Comparison of ENCODE assay signal across 8 mouse cellular contexts in the genomic region with DNA sequence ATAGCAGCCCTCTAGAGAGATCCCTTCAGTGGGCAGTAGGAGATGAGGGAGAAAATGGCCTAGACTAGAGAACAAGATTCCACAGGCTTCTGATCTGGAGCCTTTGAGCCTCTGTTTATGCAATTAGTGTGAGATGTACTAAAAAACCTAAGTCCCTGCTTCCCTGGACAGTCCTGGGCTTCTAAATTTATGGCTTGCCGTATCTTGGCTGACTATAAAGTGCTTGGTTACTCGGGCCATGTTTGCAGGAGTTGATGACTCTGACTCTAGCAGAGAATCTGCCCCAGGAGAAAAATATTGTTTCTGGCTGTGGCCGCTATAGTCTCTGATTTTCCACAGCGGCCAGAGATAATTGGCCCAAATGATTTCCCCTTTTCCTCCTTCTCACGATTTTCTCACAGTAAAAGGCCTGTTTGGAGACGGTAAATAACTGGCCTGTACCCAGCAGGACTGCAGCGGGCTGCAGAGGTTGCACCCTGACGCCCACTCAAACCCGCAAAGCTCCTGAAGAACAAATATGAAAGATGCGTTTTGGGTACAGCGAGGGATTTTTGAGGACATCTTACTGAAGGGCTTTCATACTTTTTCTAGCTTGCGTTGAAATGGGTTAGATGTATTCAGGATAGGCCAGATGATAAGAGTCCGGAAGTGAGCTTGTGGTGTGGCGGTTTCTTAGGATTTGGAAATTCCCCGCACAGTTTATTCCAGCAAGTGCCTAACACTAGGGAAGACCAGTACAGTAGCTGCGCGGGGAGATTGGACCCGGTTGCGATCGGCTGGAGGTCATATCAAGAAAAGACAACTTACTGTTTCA. TPM values are rescaled to one million over a fixed set of nuclear protein-coding genes. Genes with fewer than 3 reads are reported as not detected.
A peak's percentile ranks its signal among the peaks of the same experiment; 100 is the strongest.
DNase-seq lines count a peak whose midpoint lies in the region; ATAC-seq and TF ChIP-seq lines count a peak whose summit lies in the region.

No protein-coding gene starts in this region.

- WGBS in heart, adult 2 months, result 37% methylated on average over 20 of the region's 20 CpGs
- WGBS in heart, embryonic 15.5 days, result 51% methylated on average over 20 of the region's 20 CpGs
- 47% methylated on average over 20 of the region's 20 CpGs for WGBS in liver, embryonic 16.5 days (ENCODE audit: insufficient replicate concordance)

- no peaks in the 10 kb centered on the region for H3K4me1 ChIP-seq in heart, adult 2 months (ENCODE audit: control insufficient read depth, insufficient read depth, low read length)
- H3K4me1 ChIP-seq in MEL (ENCODE audit: control insufficient read depth in 1 of 2, insufficient read depth in 2 of 2, low read length in 2 of 2), result peaks cover 0 to 7% of the 10 kb centered on the region in 2 experiments; a peak in 2 of 4 replicates
- H3K4me1 ChIP-seq in heart, embryonic 15.5 days (replicated peaks), result 0 out of 2 replicates have a peak, but pooled peaks cover 5% of the 10 kb centered on the region
- no peaks in the 10 kb centered on the region for H3K4me1 ChIP-seq in liver, embryonic 16.5 days (ENCODE audit: control insufficient read depth, low read depth, low read length)

- H3K27me3 ChIP-seq in heart, adult 2 months (ENCODE audit: control insufficient read depth, insufficient read depth, low read length), result no peaks in the 10 kb centered on the region
- peaks cover 3 to 4% of the 10 kb centered on the region in 2 experiments for H3K27me3 ChIP-seq in MEL (ENCODE audit: control insufficient read depth in 1 of 2, insufficient read depth in 2 of 2, low read length in 2 of 2)
- no peaks in the 10 kb centered on the region for H3K27me3 ChIP-seq in heart, embryonic 15.5 days
- H3K27me3 ChIP-seq in liver, embryonic 16.5 days (ENCODE audit: control insufficient read depth, insufficient read depth, low read depth, low read length), result no peaks in the 10 kb centered on the region

- peak; percentile 68; the same call in 1 of the 2 replicates for ATAC-seq in heart, embryonic 15.5 days (replicated peaks; ENCODE audit: insufficient number of reproducible peaks, insufficient read depth, low FRiP score, low read depth)
- no peak for ATAC-seq in liver, embryonic 16.5 days (ENCODE audit: low read depth)

- TF ChIP-seq POLR2A in heart, adult 2 months (IDR thresholded peaks at IDR 0.05; ENCODE audit: insufficient read depth, low read depth, low read length), result no peak
- no peak for TF ChIP-seq POLR2A in MEL (IDR thresholded peaks at IDR 0.05; ENCODE audit: control insufficient read depth in 1 of 2, insufficient read depth in 1 of 2, low read depth in 1 of 2, low read length in 2 of 2, poor library complexity in 1 of 2)

- H3K36me3 ChIP-seq in heart, adult 2 months (ENCODE audit: control insufficient read depth, insufficient read depth, low read length), result no peaks in the 10 kb centered on the region
- peaks cover 0 to 4% of the 10 kb centered on the region in 2 experiments; a peak in 2 of 4 replicates for H3K36me3 ChIP-seq in MEL (ENCODE audit: control insufficient read depth in 1 of 2, insufficient read depth in 2 of 2, low read length in 2 of 2)
- no peaks in the 10 kb centered on the region for H3K36me3 ChIP-seq in heart, embryonic 15.5 days
- no peaks in the 10 kb centered on the region for H3K36me3 ChIP-seq in liver, embryonic 16.5 days (ENCODE audit: control insufficient read depth, insufficient read depth)

- intact Hi-C loops in heart, adult 2 months (cut with DNase I), result loop anchor here (1.0 to 5.0 kb wide), 5 partner anchors 37 to 180 kb away; no protein-coding TSS in a partner anchor
- intact Hi-C loops in heart, postnatal 14 days (cut with DNase I), result loop anchor here (1.0 to 10.0 kb wide), 6 partner anchors 62 to 625 kb away; no protein-coding TSS in a partner anchor

- no peak overlapping the region for H3K27ac ChIP-seq in heart, adult 2 months
- no peak overlapping the region for H3K27ac ChIP-seq in MEL (ENCODE audit: control insufficient read depth, low read depth, low read length)
- H3K27ac ChIP-seq in heart, embryonic 15.5 days, result peak overlapping the region; percentile 35
- no peak overlapping the region for H3K27ac ChIP-seq in liver, embryonic 16.5 days (ENCODE audit: low read length)

- TF ChIP-seq RAD21 in MEL (IDR thresholded peaks at IDR 0.05; ENCODE audit: low read depth, low read length), result no peak

- H3K9me3 ChIP-seq in MEL (replicated peaks; ENCODE audit: insufficient read depth, low read length), result no peaks in the 10 kb centered on the region
- no peaks in the 10 kb centered on the region for H3K9me3 ChIP-seq in heart, embryonic 15.5 days (replicated peaks)
- H3K9me3 ChIP-seq in liver, embryonic 16.5 days (replicated peaks; ENCODE audit: control insufficient read depth, low read length), result no peaks in the 10 kb centered on the region

- H3K4me2 ChIP-seq in heart, embryonic 15.5 days, result peak overlapping the region; percentile 62
- peak overlapping the region; percentile 39; the same call in 1 of the 2 replicates for H3K4me2 ChIP-seq in liver, embryonic 16.5 days (ENCODE audit: low read depth, low read length)

- peak in 1 of 2 experiments; percentile 23 for DNase-seq in heart, adult 2 months
- DNase-seq in heart, postnatal 14 days, result no peak
- peak; percentile 8 for DNase-seq in MEL (ENCODE audit: low read depth, low spot score)
- no peak for DNase-seq in urinary bladder, postnatal 25 days (ENCODE audit: low spot score)
- DNase-seq in cerebellum, postnatal 14 days, result no peak
- no peak for DNase-seq in embryo, embryonic 9.5 days (ENCODE audit: extremely low spot score)

- TF ChIP-seq EP300 in heart, adult 2 months (IDR thresholded peaks at IDR 0.05; ENCODE audit: insufficient read depth, low read depth, low read length), result no peak
- TF ChIP-seq EP300 in MEL (IDR thresholded peaks at IDR 0.05; ENCODE audit: low read depth in 1 of 2, low read length in 2 of 2), result no peak

- TF ChIP-seq CTCF in heart, adult 2 months (IDR thresholded peaks at IDR 0.05), result no peak
- no peak for TF ChIP-seq CTCF in MEL (IDR thresholded peaks at IDR 0.05 in 2 of 3, conservative IDR thresholded peaks at IDR 0.05 in 1 of 3; ENCODE audit: control insufficient read depth in 1 of 3, insufficient read depth in 1 of 3, low read depth in 2 of 3, low read length in 3 of 3, poor library complexity in 1 of 3, severe bottlenecking in 1 of 3)

- peak overlapping the region; percentile 40 for H3K4me3 ChIP-seq in heart, adult 2 months
- H3K4me3 ChIP-seq in MEL (ENCODE audit: control insufficient read depth in 1 of 2, insufficient read depth in 1 of 2, low read depth in 2 of 2, low read length in 2 of 2), result no peak overlapping the region
- H3K4me3 ChIP-seq in heart, embryonic 15.5 days, result peak overlapping the region; percentile 40
- no peak overlapping the region for H3K4me3 ChIP-seq in liver, embryonic 16.5 days (ENCODE audit: low read depth, low read length)

- H3K9ac ChIP-seq in heart, adult 2 months (ENCODE audit: low read depth, low read length), result 0 out of 2 replicates have a peak overlapping the region, but pooled peaks have one; percentile 20
- no peak overlapping the region for H3K9ac ChIP-seq in MEL (ENCODE audit: control insufficient read depth, low read depth, low read length, poor library complexity, severe bottlenecking)
- H3K9ac ChIP-seq in heart, embryonic 15.5 days, result no peak overlapping the region
- no peak overlapping the region for H3K9ac ChIP-seq in liver, embryonic 16.5 days (ENCODE audit: low read depth, low read length)

- no peaks in the 10 kb centered on the region for H3K79me2 ChIP-seq in heart, adult 2 months (replicated peaks; ENCODE audit: control insufficient read depth, insufficient read depth, low read length)
- no peaks in the 10 kb centered on the region; the same call in 1 of the 2 replicates for H3K79me2 ChIP-seq in MEL (ENCODE audit: control insufficient read depth, insufficient read depth, low read length, poor library complexity)

TF ChIP-seq in MEL, 35 proteins besides CTCF, POLR2A, EP300 and RAD21:
- TF ChIP-seq MAZ (IDR thresholded peaks at IDR 0.05; ENCODE audit: low read depth, low read length) (no peak), TBP (IDR thresholded peaks at IDR 0.05; ENCODE audit: low read depth, low read length) (no peak), CHD1 (IDR thresholded peaks at IDR 0.05; ENCODE audit: low read depth, low read length) (no peak), TCF12 (IDR thresholded peaks at IDR 0.05; ENCODE audit: low read depth, low read length) (no peak)

RNA-seq across cellular contexts. Expression of gene Gm45716, which starts 18.1 kb away (rescaled TPM):
- total RNA-seq in heart, adult 2 months (2021), result 1 to 10 TPM; 7.5 to 8.1 TPM
- 3.9 and 8.8 TPM in 2 replicates for polyA plus RNA-seq in heart, adult 2 months (2012; rRNA removed)
- total RNA-seq in heart, postnatal 14 days (2021), result 10 to 100 TPM; 15.8 to 16.0 TPM
- 2.0 and 2.9 TPM in 2 replicates for total RNA-seq in MEL (2012; rRNA removed)
- 1 to 10 TPM in 1 of 2 experiments, not detected in 1; 4.1 TPM for polyA plus RNA-seq in MEL (2012; ENCODE audit: insufficient read depth in 1 of 2, insufficient read length in 2 of 2, low read depth in 1 of 2, low replicate concordance in 2 of 2, missing spikeins in 1 of 2)
- polyA plus RNA-seq in heart, embryonic 15.5 days (2015; fragmentation: Nextera tagmentation; extraction: Ambion mirVana), result 43.7 and 54.6 TPM in 2 replicates
- polyA plus RNA-seq in liver, embryonic 16.5 days (2015; fragmentation: Nextera tagmentation; extraction: Ambion mirVana), result 3.8 TPM in 2 replicates

Comparison
In these comparisons a context has a peak if more than half of its experiments do, and no peak if none do; other contexts are left out.
1. H3K4me3 ChIP-seq: peak in heart, adult 2 months (single experiment) and heart, embryonic 15.5 days (single experiment); none in MEL (0 of 2) and liver, embryonic 16.5 days (single experiment).